Mouse (Mus musculus) liver, embryonic 14.5 days (tissue): ENCODE results near the gene Acot7.

Experiments used
- CTCF ChIP-seq: IDR thresholded peaks from 2 replicates; pipeline ENCODE4 v1.5.1; 2016; ENCODE audit warnings: antibody characterized with exemption, low read depth, control low read depth
- EP300 ChIP-seq: IDR thresholded peaks from 2 replicates; pipeline ENCODE4 v1.6.1; 2016; ENCODE audit warnings: antibody characterized with exemption, low read depth

DNA sequence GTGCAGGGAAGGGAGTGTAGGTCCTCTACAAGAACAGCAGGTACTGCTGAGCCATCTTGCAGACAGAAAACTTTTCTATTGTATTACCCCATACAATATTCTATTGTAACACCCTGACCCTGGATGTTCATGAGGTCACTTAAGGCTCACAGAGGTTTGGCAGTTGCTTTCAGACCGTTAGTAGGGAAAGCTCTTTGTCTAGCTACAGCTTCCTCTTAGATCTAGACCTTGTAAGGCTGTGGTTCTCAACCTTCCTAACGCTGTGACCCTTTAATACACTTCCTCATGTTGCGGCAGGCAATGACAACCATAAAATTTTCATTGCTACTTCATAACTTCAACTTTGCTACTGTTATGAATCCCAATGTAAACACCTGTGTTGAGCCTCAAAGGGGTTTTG is 1.3 kb upstream of the Acot7 start:
- no peak for TF ChIP-seq CTCF
- no peak for TF ChIP-seq EP300
